Mouse (Mus musculus) kidney, adult 18-20 months (tissue): Measurements from ENCODE around the gene Agbl5.

Experiments
- DNase-seq: peaks from one replicate; pipeline ENCODE4 v3.0.0; 2021

The Agbl5 gene

GRCm38 (mm10) chr5:30954556-30954955 lies 66.1 kb downstream of the Agbl5 start:
- DNase-seq, result no peak

DNA sequence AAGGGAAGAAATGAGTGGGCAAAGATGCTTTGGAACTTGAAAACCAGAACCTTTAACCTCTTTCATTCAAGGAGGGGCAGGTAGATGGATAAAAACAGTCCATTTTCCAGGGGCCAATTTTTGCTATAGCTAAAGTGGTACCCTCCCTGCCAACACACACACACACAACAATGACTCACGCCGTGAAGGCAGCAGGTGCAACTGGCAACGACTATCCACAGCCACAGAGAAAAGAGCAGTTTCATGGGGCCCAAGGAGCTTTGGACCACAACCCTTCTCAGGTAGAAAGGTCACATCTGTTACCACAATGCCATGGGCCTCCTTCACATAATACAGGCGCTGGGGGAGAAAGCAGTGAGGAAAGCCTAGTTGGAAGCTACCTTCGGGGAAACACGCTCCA lies 67.3 kb downstream of the Agbl5 start:
- no peak for DNase-seq
